Mouse (Mus musculus) lung, embryonic 15.5 days (tissue): ENCODE measurements around the gene Rarg. TPM values are rescaled to one million over a fixed set of nuclear protein-coding genes. Genes with fewer than 3 reads are reported as not detected.
"Not testable (repeated sequence)": the region's sequence is repeated elsewhere in the genome, so short reads cannot be mapped to it uniquely, and the experiment has no call there.

Experiments used
- ATAC-seq: fragments of 200-750 bp; cut with Nextera tagmentation; 2 replicates; pipeline ENCODE4 v1.8.0; 2017; ENCODE audit warnings: moderate number of reproducible peaks, borderline replicate concordance; ENCODE audit not compliant: low FRiP score, low TSS enrichment; ENCODE audit errors: extremely low read depth
- H3K27ac ChIP-seq: fragments of 300-500 bp; sonication (generic); 2 replicates; pipeline ENCODE4 v1.5.1; 2015; ENCODE audit warnings: moderate library complexity, mild to moderate bottlenecking, inconsistent platforms
- H3K27me3 ChIP-seq: fragments of 300-500 bp; sonication (generic); 2 replicates; pipeline ENCODE4 v1.6.1; 2015; ENCODE audit warnings: inconsistent platforms
- H3K36me3 ChIP-seq: fragments of 300-500 bp; sonication (generic); 2 replicates; pipeline ENCODE4 v1.6.1; 2015; ENCODE audit warnings: inconsistent platforms
- H3K4me1 ChIP-seq: fragments of 300-500 bp; sonication (generic); 2 replicates; pipeline ENCODE4 v1.6.1; 2015; ENCODE audit warnings: inconsistent platforms
- H3K4me2 ChIP-seq: fragments of 300-500 bp; sonication (generic); 2 replicates; pipeline ENCODE4 v1.6.1; 2015; ENCODE audit warnings: inconsistent platforms, mild to moderate bottlenecking, moderate library complexity
- H3K4me3 ChIP-seq: fragments of 300-500 bp; sonication (generic); 2 replicates; pipeline ENCODE4 v1.5.1; 2015; ENCODE audit warnings: mild to moderate bottlenecking, inconsistent platforms
- H3K9ac ChIP-seq: fragments of 300-500 bp; sonication (generic); 2 replicates; pipeline ENCODE4 v1.6.1; 2015; ENCODE audit warnings: inconsistent platforms
- H3K9me3 ChIP-seq: fragments of 300-500 bp; sonication (generic); 2 replicates; pipeline ENCODE4 v1.6.1; 2016; ENCODE audit warnings: inconsistent platforms
- WGBS: fragments of 180-500 bp; shearing (Covaris S2); methylation state at CpG from one replicate; pipeline ENCODE4 v1.1.7; 2015; 5-methylcytosine and 5-hydroxymethylcytosine counted together
- polyA plus RNA-seq: library from polyadenylated mRNA; unstranded; fragments of >200 nt; fragmentation: Nextera tagmentation; extraction: Ambion mirVana; gene quantifications from 2 replicates; pipeline ENCODE4 v1.2.1, GENCODE M21; 2015

Gene Rarg
- polyA plus RNA-seq, 1 experiment from 2014 or later = 43.7 TPM

DNA sequence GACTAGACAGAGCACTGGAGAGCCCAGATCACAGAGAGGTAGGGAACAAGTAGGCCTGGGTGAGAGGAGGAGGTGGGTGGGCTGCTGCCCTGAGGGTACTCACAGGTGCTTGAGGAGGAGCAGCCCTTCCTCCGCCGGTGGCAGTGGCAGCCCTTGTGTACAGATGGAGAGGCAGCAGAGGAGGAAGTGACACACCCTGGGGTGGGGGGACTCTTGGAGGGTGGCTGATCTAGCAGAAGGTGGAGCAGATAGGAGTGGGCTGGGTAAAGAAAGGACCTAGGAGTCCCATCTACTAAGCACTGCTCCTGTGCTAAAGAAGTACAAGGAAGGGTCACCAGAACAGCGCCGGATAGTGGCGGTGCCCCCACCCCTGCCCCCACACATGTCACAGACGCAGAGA, 25.6 kb downstream of the Rarg start, which contains the start of gene Itgb7:
Itgb7 (minus strand) TSS at position 197 of the 400 bp plus-strand sequence.
- peak; percentile 35; the same call in 1 of the 2 replicates for ATAC-seq
- H3K9ac ChIP-seq = no peak within 1 kb of the TSS
- WGBS = 36% methylated on average over 6 of the region's 6 CpGs
- H3K4me3 ChIP-seq = no peak within 1 kb of the TSS
- no peaks in the 10 kb centered on the region for H3K27me3 ChIP-seq
- H3K36me3 ChIP-seq = peaks cover 20% of the 10 kb centered on the region
- no peaks in the 10 kb centered on the region for H3K9me3 ChIP-seq
- H3K4me2 ChIP-seq = no peak within 1 kb of the TSS
- H3K4me1 ChIP-seq = peaks cover 28% of the 10 kb centered on the region
- peak within 1 kb of the TSS; percentile 8; the same call in 1 of the 2 replicates for H3K27ac ChIP-seq

DNA sequence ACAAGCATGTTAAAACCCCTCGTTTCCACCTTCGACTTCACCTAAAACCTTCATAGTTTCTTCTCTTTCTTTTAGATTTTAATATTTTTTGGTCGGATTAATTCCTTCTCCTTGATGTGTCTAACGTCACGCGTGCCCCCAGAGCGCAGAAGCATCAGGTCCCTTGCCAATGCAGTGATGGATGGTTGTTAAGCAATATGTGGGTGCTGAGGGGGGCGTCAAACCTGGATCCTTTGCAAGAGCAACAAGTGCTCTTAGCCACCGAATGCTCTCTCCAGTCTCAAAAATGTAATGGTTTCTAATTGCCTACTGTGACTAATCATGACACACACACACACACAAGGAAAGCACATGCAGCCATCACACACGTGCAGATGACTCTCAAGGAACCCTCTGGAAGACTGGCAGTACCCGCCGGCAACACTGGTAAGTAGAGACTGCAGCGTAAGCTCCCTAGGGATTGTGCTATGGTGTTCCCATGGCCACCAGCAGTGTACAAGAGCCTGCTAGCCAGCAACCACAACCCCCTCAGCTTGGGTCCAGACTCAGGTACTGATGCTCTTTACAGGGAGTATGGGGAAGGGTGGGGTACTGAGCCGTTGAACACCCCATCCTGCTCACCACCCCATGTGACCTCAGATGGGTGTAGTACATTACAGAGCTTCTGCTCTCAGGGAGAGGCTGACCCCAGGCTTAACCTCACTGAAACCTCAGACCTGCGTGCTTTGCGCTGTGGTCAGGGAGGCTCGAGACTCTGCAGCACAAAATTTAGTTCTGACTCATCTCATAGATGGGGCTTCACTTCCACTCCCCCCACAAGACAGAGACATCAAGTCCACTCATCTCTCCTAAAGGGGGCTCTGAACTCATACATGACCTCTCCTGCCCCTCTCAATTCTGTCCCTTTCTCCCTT, 26.7 kb downstream of the Rarg start:
- Histone ChIP-seq H3K4me2 (no peak overlapping the region), H3K4me1 (peaks cover 23% of the 10 kb centered on the region), H3K9ac (no peak overlapping the region), H3K27me3 (no peaks in the 10 kb centered on the region), H3K36me3 (peaks cover 12% of the 10 kb centered on the region), H3K4me3 (no peak overlapping the region), H3K27ac (no peak overlapping the region), H3K9me3 (no peaks in the 10 kb centered on the region)
- WGBS = 79% methylated on average over 17 of the region's 17 CpGs
- ATAC-seq = no peak

DNA sequence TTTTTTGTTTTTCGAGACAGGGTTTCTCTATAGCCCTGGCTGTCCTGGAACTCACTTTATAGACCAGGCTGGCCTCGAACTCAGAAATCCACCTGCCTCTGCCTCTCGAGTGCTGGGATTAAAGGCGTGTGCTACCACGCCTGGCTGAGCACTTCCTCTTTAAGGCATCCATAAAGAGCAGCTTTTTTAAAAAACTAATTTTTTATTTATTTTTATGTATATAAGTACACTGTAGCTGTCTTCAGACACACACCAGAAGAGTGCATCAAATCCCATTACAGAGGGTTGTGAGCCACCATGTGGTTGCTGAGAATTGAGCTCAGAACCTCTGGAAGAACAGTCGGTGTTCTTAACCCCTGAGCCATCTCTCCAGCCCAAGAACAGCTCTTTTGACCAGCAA, 31.7 kb downstream of the Rarg start:
- H3K4me1 ChIP-seq, H3K9me3 ChIP-seq, H3K4me2 ChIP-seq, H3K9ac ChIP-seq, H3K4me3 ChIP-seq, ATAC-seq, H3K36me3 ChIP-seq, H3K27ac ChIP-seq: not testable (repeated sequence)
- 64% methylated on average over 6 of the region's 6 CpGs for WGBS
- H3K27me3 ChIP-seq = peaks cover 21% of the 10 kb centered on the region

DNA sequence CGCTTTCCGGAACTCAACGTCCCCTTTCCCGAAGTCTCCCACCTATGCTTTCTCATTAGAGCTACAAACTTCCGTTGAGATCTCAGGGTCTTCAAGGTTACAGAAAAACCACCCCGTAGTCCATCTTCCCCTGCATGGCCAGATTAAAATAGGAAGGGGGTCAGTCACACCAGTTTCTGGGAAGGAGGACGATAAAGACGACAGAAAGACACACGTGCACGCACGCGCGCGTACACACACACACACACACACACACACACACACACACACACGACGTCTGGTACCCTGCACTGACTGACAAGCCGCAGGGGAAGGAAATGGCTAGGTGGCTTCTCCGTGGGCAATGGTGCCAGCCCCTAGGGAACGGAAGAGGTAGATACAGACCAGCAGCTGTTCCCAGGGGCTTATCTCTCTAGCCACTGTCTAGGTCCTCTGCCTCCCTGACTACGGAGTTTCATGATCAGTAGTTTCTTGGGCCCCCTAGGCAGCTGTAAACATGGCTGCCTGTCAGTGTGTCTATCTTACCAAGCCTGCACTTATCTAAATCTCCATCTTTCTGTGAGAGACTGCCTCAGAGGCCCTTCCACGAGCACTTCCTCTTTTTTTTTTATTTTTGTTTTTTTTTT, 32.2 kb downstream of the Rarg start:
- Histone ChIP-seq H3K27me3 (peaks cover 21% of the 10 kb centered on the region), H3K4me3 (peak overlapping the region; percentile 40), H3K4me2 (peak overlapping the region; percentile 86), H3K9ac (no peak overlapping the region), H3K9me3 (no peaks in the 10 kb centered on the region), H3K4me1 (peaks cover 9% of the 10 kb centered on the region), H3K36me3 (no peaks in the 10 kb centered on the region), H3K27ac (no peak overlapping the region)
- WGBS = 11% methylated on average over 21 of the region's 21 CpGs
- no peak for ATAC-seq

- WGBS = 3% methylated on average over 43 of the region's 43 CpGs
Measured at GRCm38 (mm10) chr15:102224186-102224991, 32.9 kb downstream of the Rarg start.

DNA sequence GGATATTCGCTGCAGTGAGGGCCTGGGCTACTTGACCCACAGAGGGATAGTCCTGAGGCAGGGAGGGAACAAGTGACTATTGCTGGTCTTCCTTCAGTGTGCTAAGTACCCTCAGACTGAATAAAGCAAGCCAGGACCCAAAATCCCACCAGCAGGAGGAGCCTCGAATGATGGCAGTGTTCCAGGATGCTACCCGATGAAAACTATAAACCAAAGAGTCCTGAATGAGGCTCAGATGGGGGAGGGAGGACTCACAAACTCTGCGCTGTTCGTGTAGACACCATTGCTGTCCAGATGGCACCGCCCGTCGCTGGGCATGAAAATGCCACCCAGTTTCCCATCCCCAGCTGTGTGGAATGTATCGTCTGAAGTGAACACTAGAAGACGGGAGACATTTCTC, 34.9 kb downstream of the Rarg start:
- 57% methylated on average over 10 of the region's 10 CpGs for WGBS
- H3K9ac ChIP-seq = no peak overlapping the region
- no peak for ATAC-seq

More at GRCm38 (mm10) chr15:102224186-102224991, 32.9 kb downstream of the Rarg start:
- Histone ChIP-seq H3K9ac (peak overlapping the region; percentile 33), H3K4me3 (peak overlapping the region; percentile 40), H3K27me3 (peaks cover 21% of the 10 kb centered on the region), H3K36me3 (no peaks in the 10 kb centered on the region), H3K27ac (no peak overlapping the region), H3K4me2 (peak overlapping the region; percentile 86), H3K9me3 (no peaks in the 10 kb centered on the region), H3K4me1 (peaks cover 9% of the 10 kb centered on the region)
- ATAC-seq = peak; percentile 86

GRCm38 (mm10) chr15:102217325-102217724, 40.0 kb downstream of the Rarg start:
- Histone ChIP-seq H3K9me3 (no peaks in the 10 kb centered on the region), H3K9ac (no peak overlapping the region), H3K36me3 (peaks cover 36% of the 10 kb centered on the region), H3K4me2 (no peak overlapping the region), H3K4me1 (peaks cover 6% of the 10 kb centered on the region; the same call in 1 of the 2 replicates), H3K27ac (no peak overlapping the region), H3K27me3 (peaks cover 2% of the 10 kb centered on the region; the same call in 1 of the 2 replicates), H3K4me3 (no peak overlapping the region)
- 52% methylated on average over 7 of the region's 7 CpGs for WGBS
- 0 out of 2 replicates have a peak, but pooled peaks have one; percentile 30 for ATAC-seq

More for the DNA sequence above, 34.9 kb downstream of the Rarg start:
- H3K27ac ChIP-seq = no peak overlapping the region
- H3K4me3 ChIP-seq = no peak overlapping the region
- H3K27me3 ChIP-seq = peaks cover 21% of the 10 kb centered on the region
- no peak overlapping the region for H3K4me2 ChIP-seq
- H3K4me1 ChIP-seq = peaks cover 9% of the 10 kb centered on the region
- no peaks in the 10 kb centered on the region for H3K36me3 ChIP-seq
- no peaks in the 10 kb centered on the region for H3K9me3 ChIP-seq

DNA sequence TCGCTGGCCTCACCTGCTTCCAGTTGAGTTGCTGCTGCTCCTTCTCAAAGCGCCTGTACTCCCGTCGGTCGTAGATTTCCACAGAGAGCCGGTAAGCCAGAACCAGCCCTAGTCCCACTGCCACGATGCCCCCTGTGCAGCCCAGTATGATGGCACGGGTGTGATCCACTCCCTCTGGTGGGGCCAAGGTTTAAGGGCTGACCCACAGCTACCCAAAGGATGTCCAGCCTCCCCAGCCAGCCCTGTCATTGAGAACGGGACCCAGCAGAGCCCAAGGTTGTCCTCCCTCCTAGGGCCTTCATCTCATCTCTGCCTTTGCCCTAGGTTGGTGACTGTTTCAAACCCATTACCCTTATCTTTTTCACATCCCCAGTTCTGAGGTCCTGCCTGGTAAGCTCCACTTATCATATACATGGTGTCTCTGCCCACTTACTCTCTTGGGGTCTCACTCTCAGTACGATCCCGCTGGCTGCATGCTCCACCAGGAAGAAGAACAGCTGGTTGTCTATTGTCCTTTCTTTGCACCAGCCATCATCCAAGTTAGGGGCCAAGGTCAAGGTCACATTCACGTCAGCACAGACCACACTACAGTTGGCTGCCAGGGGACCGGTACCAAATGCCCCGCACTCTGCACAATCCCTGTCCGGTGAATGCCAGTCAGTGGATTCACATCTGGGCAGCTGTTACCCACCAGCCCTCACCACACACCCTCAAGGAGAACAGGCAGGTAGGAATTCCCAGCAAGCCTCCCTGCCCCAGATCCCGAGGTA, 40.7 kb downstream of the Rarg start:
- 77% methylated on average over 16 of the region's 16 CpGs for WGBS
- 0 out of 2 replicates have a peak, but pooled peaks have one; percentile 13 for ATAC-seq

GRCm38 (mm10) chr15:102215624-102216023, 41.7 kb downstream of the Rarg start:
- no peaks in the 10 kb centered on the region for H3K9me3 ChIP-seq
- no peak overlapping the region for H3K27ac ChIP-seq
- no peak overlapping the region for H3K4me3 ChIP-seq
- H3K4me1 ChIP-seq = peaks cover 6% of the 10 kb centered on the region; the same call in 1 of the 2 replicates
- no peak for ATAC-seq
- H3K9ac ChIP-seq = no peak overlapping the region
- H3K4me2 ChIP-seq = no peak overlapping the region
- H3K36me3 ChIP-seq = peaks cover 51% of the 10 kb centered on the region
- WGBS = 71% methylated on average over 6 of the region's 6 CpGs
- H3K27me3 ChIP-seq = no peaks in the 10 kb centered on the region

More for the DNA sequence above, 40.7 kb downstream of the Rarg start:
- H3K9ac ChIP-seq = no peak overlapping the region
- no peak overlapping the region for H3K4me2 ChIP-seq
- H3K4me1 ChIP-seq = peaks cover 6% of the 10 kb centered on the region; the same call in 1 of the 2 replicates
- H3K27me3 ChIP-seq = no peaks in the 10 kb centered on the region
- H3K36me3 ChIP-seq = peaks cover 43% of the 10 kb centered on the region
- no peak overlapping the region for H3K4me3 ChIP-seq
- no peaks in the 10 kb centered on the region for H3K9me3 ChIP-seq
- H3K27ac ChIP-seq = no peak overlapping the region

DNA sequence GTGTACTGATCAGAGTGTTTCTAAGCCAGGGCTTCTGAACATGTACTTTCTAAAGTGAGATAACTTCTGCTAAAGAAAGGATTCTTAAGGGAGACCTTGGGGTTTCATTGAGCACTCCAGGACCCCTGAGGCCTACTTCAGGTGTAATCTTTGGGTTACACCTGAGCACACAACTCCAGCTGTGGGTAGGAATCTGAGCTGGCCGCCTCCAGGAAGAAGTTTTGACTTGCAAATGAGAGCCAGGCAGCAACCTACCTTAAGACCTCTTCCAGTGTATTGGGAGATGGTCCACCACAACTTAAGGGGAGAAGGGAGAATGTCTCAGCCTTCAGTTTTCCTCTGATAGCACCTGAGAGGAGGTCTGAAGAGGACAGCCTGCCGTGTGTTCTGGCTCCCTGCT, 43.2 kb downstream of the Rarg start:
- 40% methylated on average over 2 of the region's 2 CpGs for WGBS
- H3K27me3 ChIP-seq = no peaks in the 10 kb centered on the region
- H3K4me1 ChIP-seq = peaks cover 6% of the 10 kb centered on the region; the same call in 1 of the 2 replicates
- no peaks in the 10 kb centered on the region for H3K9me3 ChIP-seq
- H3K36me3 ChIP-seq = peaks cover 64% of the 10 kb centered on the region
- no peak overlapping the region for H3K4me2 ChIP-seq
- no peak overlapping the region for H3K4me3 ChIP-seq
- no peak overlapping the region for H3K27ac ChIP-seq
- ATAC-seq = no peak
- no peak overlapping the region for H3K9ac ChIP-seq

GRCm38 (mm10) chr15:102211895-102212294, 45.4 kb downstream of the Rarg start:
- no peak for ATAC-seq
- peaks cover 85% of the 10 kb centered on the region for H3K36me3 ChIP-seq
- no peaks in the 10 kb centered on the region for H3K27me3 ChIP-seq
- H3K27ac ChIP-seq = no peak overlapping the region
- WGBS = 81% methylated on average over 6 of the region's 6 CpGs
- no peaks in the 10 kb centered on the region for H3K9me3 ChIP-seq
- H3K4me1 ChIP-seq = peaks cover 10% of the 10 kb centered on the region
- H3K9ac ChIP-seq = no peak overlapping the region
- H3K4me2 ChIP-seq = no peak overlapping the region
- no peak overlapping the region for H3K4me3 ChIP-seq
